Mouse (Mus musculus): ENCODE measurements around the gene Tnfaip1. TPM values are rescaled to one million over a fixed set of nuclear protein-coding genes. Genes with fewer than 3 reads are reported as not detected.
"Not testable (repeated sequence)": the region's sequence is repeated elsewhere in the genome, so short reads cannot be mapped to it uniquely, and the experiment has no call there.

The Tnfaip1 gene
- polyA plus RNA-seq (2015; fragmentation: Nextera tagmentation; extraction: Ambion mirVana) = 71.9 and 77.1 TPM in 2 replicates

GRCm38 (mm10) chr11:78536080-78536689 is at the start of gene Tnfaip1, which contains the start of gene Ift20:
TSS of gene Tnfaip1 (minus strand) at chr11:78536332.
TSS of gene Ift20 (plus strand) at chr11:78536361.
- Histone ChIP-seq H3K36me3 (peaks cover 46% of the 10 kb centered on the region), H3K27ac (replicated peaks) (peak within 1 kb of the TSS; percentile 98), H3K4me2 (peak within 1 kb of the TSS; percentile 94), H3K4me1 (peaks cover 37% of the 10 kb centered on the region), H3K9me3 (no peaks in the 10 kb centered on the region), H3K9ac (peak within 1 kb of the TSS; percentile 95), H3K4me3 (peak within 1 kb of the TSS; percentile 86), H3K27me3 (replicated peaks) (no peaks in the 10 kb centered on the region)
- under 1% methylated on average over 52 of the region's 52 CpGs for WGBS
- ATAC-seq (ENCODE audit: extremely low read depth, insufficient number of reproducible peaks, low FRiP score, low TSS enrichment) = peak; percentile 96

DNA sequence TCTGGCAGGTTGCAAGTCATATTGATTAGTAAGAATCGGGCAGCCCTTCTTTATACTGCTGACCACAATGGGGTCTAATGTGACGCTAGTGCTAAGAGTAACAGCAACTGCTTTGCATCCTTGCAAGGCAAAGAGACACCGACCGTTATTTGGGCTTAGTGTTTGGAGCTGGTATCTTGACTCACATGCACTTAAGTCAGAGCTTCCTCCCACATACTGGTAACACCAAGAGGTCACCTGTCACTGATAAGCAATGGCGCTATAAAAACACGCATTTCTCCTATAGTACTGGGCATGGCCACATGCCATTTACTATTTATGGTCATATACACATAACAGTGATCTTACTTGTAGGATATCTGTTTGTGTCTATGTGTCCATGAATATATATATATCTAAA is 46.7 kb upstream of the Tnfaip1 start:
- no peaks in the 10 kb centered on the region for H3K27me3 ChIP-seq (replicated peaks)
- H3K9ac ChIP-seq = no peak overlapping the region
- peak overlapping the region; percentile 17; the same call in 1 of the 2 replicates for H3K27ac ChIP-seq (replicated peaks)
- ATAC-seq (ENCODE audit: extremely low read depth, insufficient number of reproducible peaks, low FRiP score, low TSS enrichment) = no peak
- no peak overlapping the region for H3K4me3 ChIP-seq
- 0 out of 2 replicates have a peak, but pooled peaks cover 4% of the 10 kb centered on the region for H3K9me3 ChIP-seq
- peaks cover 77% of the 10 kb centered on the region for H3K36me3 ChIP-seq
- no peaks in the 10 kb centered on the region for H3K4me1 ChIP-seq
- H3K4me2 ChIP-seq = no peak overlapping the region
- WGBS = 53% methylated on average over 6 of the region's 6 CpGs

- H3K36me3 ChIP-seq = peaks cover 90% of the 10 kb centered on the region
- WGBS = 62% methylated on average over 2 of the region's 2 CpGs
Measured at GRCm38 (mm10) chr11:78574975-78575374, 38.8 kb upstream of the Tnfaip1 start.

GRCm38 (mm10) chr11:78574536-78574935 is 38.4 kb upstream of the Tnfaip1 start:
- no peak overlapping the region for H3K4me2 ChIP-seq
- no peak for ATAC-seq (ENCODE audit: extremely low read depth, insufficient number of reproducible peaks, low FRiP score, low TSS enrichment)
- WGBS = 76% methylated on average over 3 of the region's 3 CpGs
- peaks cover 88% of the 10 kb centered on the region for H3K36me3 ChIP-seq
- H3K4me1 ChIP-seq = 0 out of 2 replicates have a peak, but pooled peaks cover 5% of the 10 kb centered on the region
- H3K4me3 ChIP-seq = no peak overlapping the region
- no peaks in the 10 kb centered on the region for H3K9me3 ChIP-seq
- no peak overlapping the region for H3K9ac ChIP-seq
- H3K27me3 ChIP-seq (replicated peaks) = no peaks in the 10 kb centered on the region
- no peak overlapping the region for H3K27ac ChIP-seq (replicated peaks)

More at GRCm38 (mm10) chr11:78574975-78575374, 38.8 kb upstream of the Tnfaip1 start:
- Histone ChIP-seq H3K9me3 (no peaks in the 10 kb centered on the region), H3K9ac (no peak overlapping the region), H3K4me1 (0 out of 2 replicates have a peak, but pooled peaks cover under 1% of the 10 kb centered on the region), H3K4me2 (no peak overlapping the region), H3K27ac (replicated peaks) (no peak overlapping the region), H3K27me3 (replicated peaks) (no peaks in the 10 kb centered on the region), H3K4me3 (no peak overlapping the region)
- no peak for ATAC-seq (ENCODE audit: extremely low read depth, insufficient number of reproducible peaks, low FRiP score, low TSS enrichment)

GRCm38 (mm10) chr11:78574031-78574430 is 37.9 kb upstream of the Tnfaip1 start:
- not testable (repeated sequence) for H3K4me3 ChIP-seq; H3K27me3 ChIP-seq (replicated peaks); ATAC-seq (ENCODE audit: extremely low read depth, insufficient number of reproducible peaks, low FRiP score, low TSS enrichment); H3K27ac ChIP-seq (replicated peaks); H3K9me3 ChIP-seq; H3K9ac ChIP-seq; H3K4me2 ChIP-seq; H3K4me1 ChIP-seq
- 89% methylated on average over 4 of the region's 4 CpGs for WGBS
- peaks cover 90% of the 10 kb centered on the region for H3K36me3 ChIP-seq

- no peak for ATAC-seq (ENCODE audit: extremely low read depth, insufficient number of reproducible peaks, low FRiP score, low TSS enrichment)
- Histone ChIP-seq H3K9ac (no peak overlapping the region), H3K4me3 (no peak overlapping the region), H3K4me1 (peaks cover 9% of the 10 kb centered on the region), H3K4me2 (no peak overlapping the region), H3K27me3 (replicated peaks) (no peaks in the 10 kb centered on the region), H3K9me3 (no peaks in the 10 kb centered on the region), H3K36me3 (peaks cover 79% of the 10 kb centered on the region), H3K27ac (replicated peaks) (no peak overlapping the region)
- WGBS = 82% methylated on average over 6 of the region's 6 CpGs
Measured at GRCm38 (mm10) chr11:78571854-78572253, 35.7 kb upstream of the Tnfaip1 start.

DNA sequence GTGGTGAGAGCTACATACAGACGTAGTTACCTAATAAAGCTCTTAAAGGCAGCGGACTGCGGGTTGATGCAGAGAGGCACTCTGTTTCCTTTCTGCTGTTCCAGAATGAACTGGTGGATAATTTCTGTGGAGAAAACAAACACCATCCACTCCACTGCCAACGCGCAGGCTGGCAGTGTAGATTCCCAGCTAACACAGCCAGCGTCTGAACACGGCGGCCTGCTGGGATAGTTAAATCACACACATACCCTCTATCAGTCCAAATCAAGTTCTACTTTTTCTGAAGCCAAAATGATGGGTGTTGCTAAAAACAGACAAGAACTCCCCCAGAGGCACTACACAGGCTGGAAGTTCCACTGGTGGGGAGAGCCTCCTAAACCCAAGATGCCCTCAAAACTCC is 35.3 kb upstream of the Tnfaip1 start:
- H3K27ac ChIP-seq (replicated peaks) = no peak overlapping the region
- 95% methylated on average over 8 of the region's 8 CpGs for WGBS
- no peak overlapping the region for H3K4me3 ChIP-seq
- H3K9me3 ChIP-seq = no peaks in the 10 kb centered on the region
- H3K36me3 ChIP-seq = peaks cover 79% of the 10 kb centered on the region
- H3K4me2 ChIP-seq = no peak overlapping the region
- H3K9ac ChIP-seq = no peak overlapping the region
- no peaks in the 10 kb centered on the region for H3K27me3 ChIP-seq (replicated peaks)
- no peak for ATAC-seq (ENCODE audit: extremely low read depth, insufficient number of reproducible peaks, low FRiP score, low TSS enrichment)
- H3K4me1 ChIP-seq = peaks cover 13% of the 10 kb centered on the region

- Histone ChIP-seq H3K4me3 (no peak overlapping the region), H3K4me2 (no peak overlapping the region), H3K9ac (no peak overlapping the region), H3K36me3 (peaks cover 75% of the 10 kb centered on the region), H3K9me3 (no peaks in the 10 kb centered on the region), H3K27ac (replicated peaks) (peak overlapping the region; percentile 29), H3K27me3 (replicated peaks) (no peaks in the 10 kb centered on the region), H3K4me1 (peaks cover 16% of the 10 kb centered on the region)
- WGBS = 62% methylated on average over 3 of the region's 3 CpGs
- no peak for ATAC-seq (ENCODE audit: extremely low read depth, insufficient number of reproducible peaks, low FRiP score, low TSS enrichment)
Measured at GRCm38 (mm10) chr11:78569806-78570205, 33.7 kb upstream of the Tnfaip1 start.

DNA sequence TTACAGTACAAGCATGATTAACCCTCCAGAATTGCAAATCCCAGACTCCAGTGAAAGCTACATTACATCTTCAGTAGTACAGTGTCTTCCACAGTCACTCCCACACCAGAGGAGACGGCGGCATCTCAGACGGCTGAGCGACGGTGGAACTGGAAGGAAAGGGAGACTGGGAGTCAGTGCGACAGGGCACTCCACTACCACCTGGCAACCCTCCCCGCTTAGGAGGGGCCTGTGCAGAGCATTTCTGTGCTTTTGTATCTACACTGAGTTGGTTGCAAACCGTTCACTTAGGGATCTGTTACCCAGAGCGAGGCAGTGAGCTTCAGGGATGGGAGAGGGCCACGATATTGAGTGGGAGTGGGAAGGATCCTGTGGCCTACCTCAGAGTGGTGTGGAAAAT is 32.7 kb upstream of the Tnfaip1 start:
- no peak for ATAC-seq (ENCODE audit: extremely low read depth, insufficient number of reproducible peaks, low FRiP score, low TSS enrichment)
- no peak overlapping the region for H3K27ac ChIP-seq (replicated peaks)
- H3K4me2 ChIP-seq = no peak overlapping the region
- H3K4me3 ChIP-seq = no peak overlapping the region
- 80% methylated on average over 10 of the region's 10 CpGs for WGBS
- H3K27me3 ChIP-seq (replicated peaks) = no peaks in the 10 kb centered on the region
- H3K36me3 ChIP-seq = peaks cover 67% of the 10 kb centered on the region
- no peaks in the 10 kb centered on the region for H3K9me3 ChIP-seq
- H3K4me1 ChIP-seq = peaks cover 16% of the 10 kb centered on the region
- H3K9ac ChIP-seq = no peak overlapping the region

DNA sequence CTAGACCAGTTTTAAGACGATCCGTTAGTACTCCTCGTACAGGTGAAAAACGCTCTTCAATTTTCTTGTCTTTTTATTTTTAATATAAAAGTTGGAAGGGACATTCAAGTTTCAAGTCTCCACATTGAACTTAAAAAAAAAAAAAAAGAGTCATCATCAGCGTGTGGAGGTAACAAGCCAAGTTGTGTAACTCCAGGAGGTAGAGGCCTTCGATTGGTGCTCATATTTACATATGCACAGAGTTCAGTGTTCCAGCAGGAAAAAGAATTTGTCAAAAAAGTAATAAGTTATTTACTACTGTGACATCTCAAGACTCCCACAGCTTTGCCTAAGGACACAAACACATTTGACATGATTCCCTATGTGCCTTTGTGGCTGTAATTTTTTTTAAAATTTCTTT is 31.5 kb upstream of the Tnfaip1 start:
- Histone ChIP-seq H3K36me3 (peaks cover 58% of the 10 kb centered on the region), H3K9ac (no peak overlapping the region), H3K9me3 (no peaks in the 10 kb centered on the region), H3K4me1 (peaks cover 16% of the 10 kb centered on the region), H3K4me2 (no peak overlapping the region), H3K27me3 (replicated peaks) (no peaks in the 10 kb centered on the region), H3K27ac (replicated peaks) (no peak overlapping the region), H3K4me3 (no peak overlapping the region)
- ATAC-seq (ENCODE audit: extremely low read depth, insufficient number of reproducible peaks, low FRiP score, low TSS enrichment) = no peak
- WGBS = 89% methylated on average over 6 of the region's 6 CpGs

DNA sequence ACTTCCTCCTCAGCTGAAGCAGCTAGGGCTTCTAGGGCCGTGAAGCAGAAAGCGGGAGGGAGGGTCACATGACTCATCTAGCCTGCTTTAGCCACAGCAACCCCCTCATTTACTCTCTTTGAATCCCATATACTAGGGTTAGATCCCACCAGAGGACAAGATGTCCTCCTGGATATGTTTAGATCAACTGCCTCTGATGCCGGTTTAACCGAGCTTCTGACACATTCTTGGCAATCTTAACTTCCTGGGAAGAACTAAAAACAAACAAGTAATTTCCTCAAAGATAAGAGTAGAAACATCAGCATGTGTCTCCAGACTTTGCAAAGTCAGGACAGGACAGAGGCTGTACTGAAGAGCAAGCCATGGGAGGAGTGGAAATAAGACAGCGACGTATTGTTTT is 30.6 kb upstream of the Tnfaip1 start:
- no peak overlapping the region for H3K4me2 ChIP-seq
- H3K27ac ChIP-seq (replicated peaks) = peak overlapping the region; percentile 65
- peak; percentile 42; the same call in 1 of the 2 replicates for ATAC-seq (ENCODE audit: extremely low read depth, insufficient number of reproducible peaks, low FRiP score, low TSS enrichment)

DNA sequence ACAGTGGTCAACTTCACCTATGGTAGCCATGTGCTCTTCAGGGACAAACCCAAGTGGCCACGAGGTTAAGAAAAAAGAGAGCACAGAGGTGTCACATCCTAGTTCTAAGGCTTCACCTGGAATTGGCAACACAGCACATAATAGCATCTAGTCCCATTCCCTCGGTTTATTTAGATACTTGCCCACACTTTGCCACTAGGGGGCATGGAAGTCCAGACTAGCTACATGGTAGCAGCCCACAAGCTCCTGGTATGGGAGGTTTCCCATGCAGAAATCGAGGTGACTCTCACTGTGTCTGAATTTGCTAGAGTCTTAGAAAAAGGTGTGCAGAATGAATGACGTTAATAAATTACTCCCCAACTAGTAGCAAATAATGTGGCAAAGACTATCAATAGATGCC is 24.3 kb upstream of the Tnfaip1 start:
- peaks cover 7% of the 10 kb centered on the region for H3K4me1 ChIP-seq
- no peak overlapping the region for H3K27ac ChIP-seq (replicated peaks)
- H3K9ac ChIP-seq = no peak overlapping the region
- no peak overlapping the region for H3K4me2 ChIP-seq
- H3K9me3 ChIP-seq = no peaks in the 10 kb centered on the region
- H3K27me3 ChIP-seq (replicated peaks) = no peaks in the 10 kb centered on the region
- WGBS = 6% methylated on average over 4 of the region's 4 CpGs
- H3K36me3 ChIP-seq = peaks cover 3% of the 10 kb centered on the region
- ATAC-seq (ENCODE audit: extremely low read depth, insufficient number of reproducible peaks, low FRiP score, low TSS enrichment) = no peak
- H3K4me3 ChIP-seq = no peak overlapping the region

More for the DNA sequence above, 30.6 kb upstream of the Tnfaip1 start:
- H3K9me3 ChIP-seq = no peaks in the 10 kb centered on the region
- no peak overlapping the region for H3K9ac ChIP-seq
- H3K36me3 ChIP-seq = peaks cover 50% of the 10 kb centered on the region
- H3K4me3 ChIP-seq = no peak overlapping the region
- no peaks in the 10 kb centered on the region for H3K27me3 ChIP-seq (replicated peaks)
- 26% methylated on average over 6 of the region's 6 CpGs for WGBS
- peaks cover 16% of the 10 kb centered on the region for H3K4me1 ChIP-seq
